In genomic region chr2:128368534-128369273, GRCm38 (mm10) we compare ENCODE assay signal across 18 mouse cellular contexts.
A peak's percentile ranks its signal among the peaks of the same experiment; 100 is the strongest.
DNase-seq lines count a peak whose midpoint lies in the region; ATAC-seq and TF ChIP-seq lines count a peak whose summit lies in the region.
"Had no signal": no experiment of that assay in that cellular context is flagged by ENCODE, and none has a peak within 500 bp of the region (broad histone marks: within the 10 kb centered on the region; RNA-seq: fewer than 3 reads in every experiment).

No protein-coding gene starts in this region.

- H3K9me3 ChIP-seq in CH12.LX (replicated peaks; ENCODE audit: low read length): peaks cover 24% of the 10 kb centered on the region
- H3K9me3 ChIP-seq: embryonic facial prominence, embryonic 10.5 days; kidney, embryonic 15.5 days; limb, embryonic 10.5 days; megakaryocyte, embryonic 14.5 days had no signal

- H3K79me2 ChIP-seq in CH12.LX (replicated peaks; ENCODE audit: control insufficient read depth, extremely low read depth, insufficient read depth, poor library complexity, severe bottlenecking): no peaks in the 10 kb centered on the region

- no peak; the same call in none of the 2 replicates for TF ChIP-seq RAD21 in CH12.LX (IDR thresholded peaks at IDR 0.05; ENCODE audit: low read depth, low read length)

- no peak overlapping the region for H3K27ac ChIP-seq in gastrocnemius, adult 2 months
- H3K27ac ChIP-seq in CH12.LX (ENCODE audit: insufficient read depth, low read depth): peak overlapping the region; percentile 78
- H3K27ac ChIP-seq: embryonic facial prominence, embryonic 10.5 days; kidney, embryonic 15.5 days; limb, embryonic 10.5 days had no signal

- H3K4me3 ChIP-seq in gastrocnemius, adult 2 months: no peak overlapping the region
- no peak overlapping the region for H3K4me3 ChIP-seq in lung, adult 2 months (replicated peaks; ENCODE audit: extremely low read depth, low read depth, low read length)
- H3K4me3 ChIP-seq in CH12.LX (replicated peaks in 1 of 3; ENCODE audit: low read depth in 2 of 3, low read length in 2 of 3, poor library complexity in 1 of 3): no peak overlapping the region
- H3K4me3 ChIP-seq: embryonic facial prominence, embryonic 10.5 days; kidney, embryonic 15.5 days; limb, embryonic 10.5 days; megakaryocyte, embryonic 14.5 days had no signal

- peak; percentile 94 for TF ChIP-seq EP300 in CH12.LX (IDR thresholded peaks at IDR 0.05; ENCODE audit: low read length)

- no peaks in the 10 kb centered on the region for H3K27me3 ChIP-seq in CH12.LX (replicated peaks)
- H3K27me3 ChIP-seq: kidney, embryonic 15.5 days; megakaryocyte, embryonic 14.5 days had no signal

- intact Hi-C loops in gastrocnemius, adult 2 months (cut with DNase I): no loop called here

- TF ChIP-seq CTCF in gastrocnemius, adult 2 months (IDR thresholded peaks at IDR 0.05): peak; percentile 49
- TF ChIP-seq CTCF in lung, adult 2 months (IDR thresholded peaks at IDR 0.05; ENCODE audit: insufficient read depth, low read length): peak; percentile 4; the same call in 1 of the 2 replicates
- TF ChIP-seq CTCF in CH12.LX (conservative IDR thresholded peaks at IDR 0.05 in 1 of 2, IDR thresholded peaks at IDR 0.05 in 1 of 2; ENCODE audit: low read depth in 2 of 2, low read length in 2 of 2): peak; percentile 41 to 61; a peak in 3 of 4 replicates

- dilution Hi-C loops in CH12.LX (cut with MboI; ENCODE audit: extremely low pct_ligation_motif_present, extremely low pct_unique_long_range_greater_than_20kb, low sequenced_read_pairs): no loop called here

- H3K4me2 ChIP-seq in CH12.LX (ENCODE audit: insufficient read depth, low read depth, poor library complexity, severe bottlenecking): peak overlapping the region; percentile 85
- H3K4me2 ChIP-seq: kidney, embryonic 15.5 days had no signal

- DNase-seq in gastrocnemius, adult 2 months: no peak
- no peak for DNase-seq in gastrocnemius, postnatal 10 days
- no peak for DNase-seq in lung, adult 2 months
- DNase-seq in lung, postnatal 14 days: no peak
- peak; percentile 78 for DNase-seq in CH12.LX (ENCODE audit: extremely low read depth)
- DNase-seq in spleen, postnatal 4 days (ENCODE audit: low spot score in 2 of 2): no peak
- no peak for DNase-seq in adrenal gland, postnatal 25 days
- DNase-seq: adrenal gland, adult 2 months; cerebellum, postnatal 10 days; heart, postnatal 14 days; layer of hippocampus, adult 9-11 months; thymus, postnatal 25 days had no signal

- peak; percentile 26 for ATAC-seq in inflammation-experienced regulatory T-cells, adult 6 months
- ATAC-seq: hindbrain, embryonic 16.5 days had no signal

- H3K9ac ChIP-seq in CH12.LX (ENCODE audit: insufficient read depth, low read depth): no peak overlapping the region
- H3K9ac ChIP-seq: kidney, embryonic 15.5 days had no signal

- peaks cover 15% of the 10 kb centered on the region for H3K4me1 ChIP-seq in lung, adult 2 months (ENCODE audit: control insufficient read depth, insufficient read depth, low read length)
- peaks cover 29 to 63% of the 10 kb centered on the region in 2 experiments for H3K4me1 ChIP-seq in CH12.LX (ENCODE audit: control insufficient read depth in 1 of 2, insufficient read depth in 2 of 2)

- in situ Hi-C loops in CH12.LX (cut with MboI; ENCODE audit: low pct_ligation_motif_present, low pct_unique_long_range_greater_than_20kb, low sequenced_read_pairs): loop anchor here (5.0 kb wide), 1 partner anchor 36 kb away; no protein-coding TSS in a partner anchor

- TF ChIP-seq POLR2A in lung, adult 2 months (IDR thresholded peaks at IDR 0.05; ENCODE audit: borderline replicate concordance, extremely low read depth, low read depth, low read length): no peak
- TF ChIP-seq POLR2A in CH12.LX (IDR thresholded peaks at IDR 0.05; ENCODE audit: low read depth, low read length): no peak

- 74% methylated on average over 7 of the region's 7 CpGs for WGBS in lung, adult 2 months

- peaks cover 0 to 21% of the 10 kb centered on the region in 2 experiments for H3K36me3 ChIP-seq in CH12.LX (replicated peaks in 1 of 2; ENCODE audit: control insufficient read depth in 1 of 2, insufficient read depth in 1 of 2, low read length in 1 of 2)
- H3K36me3 ChIP-seq: embryonic facial prominence, embryonic 10.5 days; kidney, embryonic 15.5 days; limb, embryonic 10.5 days had no signal

TF ChIP-seq in CH12.LX, 34 proteins besides CTCF, POLR2A, EP300 and RAD21:
- TF ChIP-seq BHLHE40 (IDR thresholded peaks at IDR 0.05; ENCODE audit: low read depth, low read length): peak; percentile 89
- no peak for TF ChIP-seq TBP (conservative IDR thresholded peaks at IDR 0.05; ENCODE audit: low read depth, low read length)
- no peak for TF ChIP-seq KAT2A (IDR thresholded peaks at IDR 0.05; ENCODE audit: insufficient replicate concordance, low read length)
- TF ChIP-seq POLR2AphosphoS2 (IDR thresholded peaks at IDR 0.05; ENCODE audit: low read depth, low read length): no peak
- 0 out of 2 replicates have a peak, but pooled peaks have one; percentile 35 for TF ChIP-seq CHD1 (IDR thresholded peaks at IDR 0.05; ENCODE audit: low read depth, low read length)
- peak; percentile 42 for TF ChIP-seq SMC3 (IDR thresholded peaks at IDR 0.05; ENCODE audit: low read depth, low read length)
- no peak for TF ChIP-seq NELFE (IDR thresholded peaks at IDR 0.05; ENCODE audit: low read depth, low read length)
- peak; percentile 92 for TF ChIP-seq ZNF384 (IDR thresholded peaks at IDR 0.05; ENCODE audit: low read depth, low read length)
- peak; percentile 57; the same call in 1 of the 2 replicates for TF ChIP-seq RCOR1 (conservative IDR thresholded peaks at IDR 0.05; ENCODE audit: low read depth, low read length)
- TF ChIP-seq TCF12 (IDR thresholded peaks at IDR 0.05; ENCODE audit: low read depth, low read length): peak; percentile 86
- no peak for TF ChIP-seq UBTF (IDR thresholded peaks at IDR 0.05; ENCODE audit: low read depth, low read length)
- 0 out of 2 replicates have a peak, but pooled peaks have one; percentile 17 for TF ChIP-seq MYC (IDR thresholded peaks at IDR 0.05; ENCODE audit: low read depth, low read length)
- TF ChIP-seq ZMIZ1 (IDR thresholded peaks at IDR 0.05; ENCODE audit: low read depth, low read length): no peak
- no peak for TF ChIP-seq GABPA (IDR thresholded peaks at IDR 0.05; ENCODE audit: insufficient replicate concordance, low read depth, low read length)
- no peak; the same call in 1 of the 2 replicates for TF ChIP-seq SIN3A (IDR thresholded peaks at IDR 0.05; ENCODE audit: low read length)
- TF ChIP-seq MAX (IDR thresholded peaks at IDR 0.05; ENCODE audit: low read length): no peak
- TF ChIP-seq USF2 (conservative IDR thresholded peaks at IDR 0.05; ENCODE audit: low read depth, low read length): no peak
- TF ChIP-seq MEF2A (IDR thresholded peaks at IDR 0.05; ENCODE audit: borderline replicate concordance, low read depth, low read length): peak; percentile 96
- TF ChIP-seq MAFK (IDR thresholded peaks at IDR 0.05; ENCODE audit: insufficient replicate concordance, low read length): peak; percentile 87
- peak; percentile 91 for TF ChIP-seq ETS1 (conservative IDR thresholded peaks at IDR 0.05; ENCODE audit: low read depth, low read length)
- no peak for TF ChIP-seq MAZ (IDR thresholded peaks at IDR 0.05; ENCODE audit: low read depth, low read length)
- peak; percentile 56; the same call in 1 of the 2 replicates for TF ChIP-seq CHD2 (IDR thresholded peaks at IDR 0.05; ENCODE audit: low read length)
- no peak for TF ChIP-seq ZC3H11A (IDR thresholded peaks at IDR 0.05; ENCODE audit: low read depth, low read length)
- TF ChIP-seq MXI1 (IDR thresholded peaks at IDR 0.05; ENCODE audit: low read depth, low read length): no peak
- peak; percentile 93 for TF ChIP-seq IRF4 (IDR thresholded peaks at IDR 0.05; ENCODE audit: low read depth, low read length)
- no peak for TF ChIP-seq USF1 (IDR thresholded peaks at IDR 0.05; ENCODE audit: low read depth, low read length)
- TF ChIP-seq HCFC1 (IDR thresholded peaks at IDR 0.05; ENCODE audit: low read depth, low read length): no peak
- TF ChIP-seq E2F4 (IDR thresholded peaks at IDR 0.05; ENCODE audit: insufficient replicate concordance, low read depth, low read length): no peak
- peak; percentile 64; the same call in 1 of the 2 replicates for TF ChIP-seq JUND (conservative IDR thresholded peaks at IDR 0.05; ENCODE audit: low read depth, low read length)
- TF ChIP-seq JUN (IDR thresholded peaks at IDR 0.05; ENCODE audit: insufficient read depth, low read depth, low read length): peak; percentile 72; the same call in 1 of the 2 replicates
- no peak for TF ChIP-seq ZKSCAN1 (IDR thresholded peaks at IDR 0.05; ENCODE audit: borderline replicate concordance, low read depth, low read length)
- no peak for TF ChIP-seq NRF1 (IDR thresholded peaks at IDR 0.05; ENCODE audit: low read depth, low read length)
- no peak for TF ChIP-seq ELF1 (IDR thresholded peaks at IDR 0.05; ENCODE audit: low read depth, low read length)
- no peak for TF ChIP-seq PAX5 (IDR thresholded peaks at IDR 0.05; ENCODE audit: low read length)
